ENCODE assay signal across 12 mouse cellular contexts in genomic region chr1:161273486-161273885, GRCm38 (mm10). TPM values are rescaled to one million over a fixed set of nuclear protein-coding genes. Genes with fewer than 3 reads are reported as not detected.
DNase-seq lines count a peak whose midpoint lies in the region; ATAC-seq lines count a peak whose summit lies in the region.
"Had no signal": no experiment of that assay in that cellular context is flagged by ENCODE, and none has a peak within 500 bp of the region (broad histone marks: within the 10 kb centered on the region; RNA-seq: fewer than 3 reads in every experiment).

No protein-coding gene starts in this region.

- H3K9ac ChIP-seq in forebrain, embryonic 13.5 days = no peak overlapping the region
- no peak overlapping the region for H3K9ac ChIP-seq in liver, embryonic 12.5 days
- H3K9ac ChIP-seq: lung, embryonic 15.5 days had no signal

- H3K27me3 ChIP-seq in embryonic facial prominence, embryonic 10.5 days (replicated peaks; ENCODE audit: low read depth, poor library complexity, severe bottlenecking) = no peaks in the 10 kb centered on the region
- no peaks in the 10 kb centered on the region for H3K27me3 ChIP-seq in forebrain, embryonic 13.5 days
- no peaks in the 10 kb centered on the region for H3K27me3 ChIP-seq in liver, embryonic 12.5 days (replicated peaks)
- H3K27me3 ChIP-seq: CH12.LX; lung, embryonic 15.5 days had no signal

- no peak overlapping the region for H3K4me2 ChIP-seq in forebrain, embryonic 13.5 days
- H3K4me2 ChIP-seq in liver, embryonic 12.5 days = no peak overlapping the region
- H3K4me2 ChIP-seq: lung, embryonic 15.5 days had no signal

- H3K9me3 ChIP-seq in embryonic facial prominence, embryonic 10.5 days = no peaks in the 10 kb centered on the region
- no peaks in the 10 kb centered on the region for H3K9me3 ChIP-seq in forebrain, embryonic 13.5 days (replicated peaks)
- no peaks in the 10 kb centered on the region for H3K9me3 ChIP-seq in liver, embryonic 12.5 days (replicated peaks)
- H3K9me3 ChIP-seq: lung, embryonic 15.5 days had no signal

- peak; percentile 6 to 42 for DNase-seq in layer of hippocampus, adult 18-20 months (ENCODE audit: low spot score in 2 of 2)
- DNase-seq in layer of hippocampus, adult 9-10 months (ENCODE audit: low spot score) = no peak
- DNase-seq in embryonic facial prominence, embryonic 10.5 days (ENCODE audit: low spot score) = peak; percentile 13
- DNase-seq in layer of hippocampus, postnatal 36 days = peak; percentile 20 to 32
- DNase-seq in heart, adult 8-10 months (ENCODE audit: low spot score) = no peak
- DNase-seq: cerebellum, postnatal 14 days; kidney, postnatal 14 days; thymus, postnatal 25 days had no signal

- no peak overlapping the region for H3K27ac ChIP-seq in embryonic facial prominence, embryonic 10.5 days (replicated peaks)
- H3K27ac ChIP-seq in forebrain, embryonic 13.5 days = no peak overlapping the region
- no peak overlapping the region for H3K27ac ChIP-seq in liver, embryonic 12.5 days
- H3K27ac ChIP-seq: lung, embryonic 15.5 days had no signal

- 0 out of 2 replicates have a peak, but pooled peaks cover 2% of the 10 kb centered on the region for H3K4me1 ChIP-seq in embryonic facial prominence, embryonic 10.5 days
- H3K4me1 ChIP-seq in forebrain, embryonic 13.5 days = no peaks in the 10 kb centered on the region; the same call in 1 of the 2 replicates
- H3K4me1 ChIP-seq in liver, embryonic 12.5 days = peaks cover 11% of the 10 kb centered on the region

- WGBS in embryonic facial prominence, embryonic 10.5 days = 27% methylated on average over 1 of the region's 1 CpGs
- WGBS in forebrain, embryonic 13.5 days = 6% methylated on average over 1 of the region's 1 CpGs
- 75% methylated on average over 1 of the region's 1 CpGs for WGBS in liver, embryonic 12.5 days (ENCODE audit: insufficient replicate concordance)

- no peak overlapping the region for H3K4me3 ChIP-seq in embryonic facial prominence, embryonic 10.5 days
- no peak overlapping the region for H3K4me3 ChIP-seq in forebrain, embryonic 13.5 days
- no peak overlapping the region for H3K4me3 ChIP-seq in liver, embryonic 12.5 days
- H3K4me3 ChIP-seq: lung, embryonic 15.5 days had no signal

- no peaks in the 10 kb centered on the region for H3K36me3 ChIP-seq in embryonic facial prominence, embryonic 10.5 days (replicated peaks)
- H3K36me3 ChIP-seq in forebrain, embryonic 13.5 days (ENCODE audit: poor library complexity, severe bottlenecking) = no peaks in the 10 kb centered on the region
- H3K36me3 ChIP-seq in liver, embryonic 12.5 days = no peaks in the 10 kb centered on the region
- H3K36me3 ChIP-seq: lung, embryonic 15.5 days had no signal

- peak; percentile 87 for ATAC-seq in forebrain, embryonic 13.5 days
- ATAC-seq in liver, embryonic 12.5 days = no peak

RNA-seq across cellular contexts. Expression of gene Prdx6, which starts 22.5 kb away (rescaled TPM):
- 100 to 1,000 TPM; 356 TPM for total RNA-seq in layer of hippocampus, adult 18-20 months (2021)
- polyA plus RNA-seq in embryonic facial prominence, embryonic 10.5 days (2016; fragmentation: Nextera tagmentation; extraction: Ambion mirVana) = 783 and 804 TPM in 2 replicates
- polyA plus RNA-seq in forebrain, embryonic 13.5 days (2015; fragmentation: Nextera tagmentation; extraction: Ambion mirVana) = 345 and 360 TPM in 2 replicates
- 100 to 1,000 TPM; 311 to 331 TPM for total RNA-seq in layer of hippocampus, postnatal 36 days (2021)
- 467 and 508 TPM in 2 replicates for polyA plus RNA-seq in liver, embryonic 12.5 days (2016; fragmentation: Nextera tagmentation; extraction: Ambion mirVana)
- total RNA-seq in heart, adult 8-10 months (2022) = 100 to 1,000 TPM; 324 to 390 (median 370) TPM

Comparison
In these comparisons a context has a peak if more than half of its experiments do, and no peak if none do; other contexts are left out.
1. DNase-seq: peak in layer of hippocampus, adult 18-20 months (2 of 2), embryonic facial prominence, embryonic 10.5 days (single experiment) and layer of hippocampus, postnatal 36 days (2 of 2); none in layer of hippocampus, adult 9-10 months (single experiment) and heart, adult 8-10 months (single experiment).